ENCODE assay signal across 16 mouse cellular contexts in genomic region chr2:141211346-141211745, GRCm38 (mm10).
"Had no signal": no experiment of that assay in that cellular context is flagged by ENCODE, and none has a peak within 500 bp of the region (broad histone marks: within the 10 kb centered on the region; RNA-seq: fewer than 3 reads in every experiment).

No protein-coding gene starts in this region.

- H3K9me3 ChIP-seq: neural tube, embryonic 13.5 days; neural tube, embryonic 15.5 days; stomach, embryonic 15.5 days had no signal

- DNase-seq: retina, postnatal 1 day; right cerebral cortex, adult 18-20 months; right cerebral cortex, postnatal 14 days; right cerebral cortex, postnatal 25 days; right cerebral cortex, postnatal 4 days; spleen, adult 18-20 months; thymus, adult 18-20 months; thymus, adult 2 months; thymus, postnatal 14 days; thymus, postnatal 25 days; thymus, postnatal 36 days; thymus, postnatal 4 days had no signal

- H3K4me2 ChIP-seq: neural tube, embryonic 13.5 days; neural tube, embryonic 15.5 days; stomach, embryonic 15.5 days had no signal

- H3K9ac ChIP-seq: neural tube, embryonic 13.5 days; neural tube, embryonic 15.5 days; stomach, embryonic 15.5 days had no signal

- H3K27ac ChIP-seq: neural tube, embryonic 13.5 days; neural tube, embryonic 15.5 days; stomach, embryonic 15.5 days; stomach, postnatal 0 days had no signal

- H3K36me3 ChIP-seq: neural tube, embryonic 13.5 days; neural tube, embryonic 15.5 days; stomach, embryonic 15.5 days had no signal

- H3K4me1 ChIP-seq: neural tube, embryonic 13.5 days; neural tube, embryonic 15.5 days; stomach, embryonic 15.5 days had no signal

- H3K4me3 ChIP-seq: neural tube, embryonic 13.5 days; neural tube, embryonic 15.5 days; stomach, embryonic 15.5 days had no signal

- H3K27me3 ChIP-seq: neural tube, embryonic 13.5 days; neural tube, embryonic 15.5 days; stomach, embryonic 15.5 days had no signal
